Mouse (Mus musculus) midbrain, embryonic 16.5 days (tissue): ENCODE measurements around the gene Amer2. TPM values are rescaled to one million over a fixed set of nuclear protein-coding genes. Genes with fewer than 3 reads are reported as not detected.

Experiments used
- ATAC-seq: fragments of 200-750 bp; cut with Nextera tagmentation; 2 replicates; pipeline ENCODE4 v1.8.0; 2017; ENCODE audit warnings: moderate TSS enrichment
- H3K27ac ChIP-seq: fragments of 300-500 bp; sonication (generic); 2 replicates; pipeline ENCODE4 v1.5.1; 2014; ENCODE audit warnings: mild to moderate bottlenecking, low read length, mixed read lengths
- H3K27me3 ChIP-seq: fragments of 300-500 bp; sonication (generic); 2 replicates; pipeline ENCODE4 v1.6.1; 2014; ENCODE audit warnings: low read depth, low read length, mixed read lengths; ENCODE audit not compliant: control insufficient read depth, insufficient read depth
- H3K36me3 ChIP-seq: fragments of 300-500 bp; sonication (generic); 2 replicates; pipeline ENCODE4 v1.6.1; 2014; ENCODE audit warnings: mild to moderate bottlenecking, low read length, moderate library complexity, mixed read lengths; ENCODE audit not compliant: control insufficient read depth, insufficient read depth
- H3K4me1 ChIP-seq: fragments of 300-500 bp; sonication (generic); 2 replicates; pipeline ENCODE4 v1.6.1; 2014; ENCODE audit warnings: mild to moderate bottlenecking, low read length, mixed read lengths; ENCODE audit not compliant: control insufficient read depth, insufficient read depth
- H3K4me2 ChIP-seq: fragments of 300-500 bp; sonication (generic); 2 replicates; pipeline ENCODE4 v1.6.1; 2014; ENCODE audit warnings: mild to moderate bottlenecking, low read length, mixed read lengths
- H3K4me3 ChIP-seq: fragments of 300-500 bp; sonication (generic); 2 replicates; pipeline ENCODE4 v1.5.1; 2014; ENCODE audit warnings: low read depth, mild to moderate bottlenecking, low read length, moderate library complexity, mixed read lengths
- H3K9ac ChIP-seq: fragments of 300-500 bp; sonication (generic); 2 replicates; pipeline ENCODE4 v1.6.1; 2014; ENCODE audit warnings: low read depth, low read length, mixed read lengths
- H3K9me3 ChIP-seq: fragments of 300-500 bp; sonication (generic); replicated peaks from 2 replicates; pipeline ENCODE4 v1.6.1; 2014; ENCODE audit warnings: mild to moderate bottlenecking, low read length, mixed read lengths; ENCODE audit not compliant: control insufficient read depth, poor library complexity, severe bottlenecking
- WGBS: fragments of 180-500 bp; shearing (Covaris S2); extraction: QIAGEN DNeasy Blood & Tissue Kit; methylation state at CpG from one replicate; pipeline ENCODE4 v1.1.7; 2014; 5-methylcytosine and 5-hydroxymethylcytosine counted together
- polyA plus RNA-seq: library from polyadenylated mRNA; unstranded; fragments of >200 nt; fragmentation: Nextera tagmentation; extraction: Ambion mirVana; gene quantifications from 2 replicates; pipeline ENCODE4 v1.2.1, GENCODE M21; 2015

The Amer2 gene
- polyA plus RNA-seq, 1 experiment from 2014 or later: 20.8 TPM

- no peak overlapping the region for H3K27ac ChIP-seq
- no peaks in the 10 kb centered on the region for H3K9me3 ChIP-seq
- peaks cover 2% of the 10 kb centered on the region; the same call in 1 of the 2 replicates for H3K36me3 ChIP-seq
- H3K4me2 ChIP-seq: peak overlapping the region; percentile 96
- no peaks in the 10 kb centered on the region for H3K27me3 ChIP-seq
- no peak overlapping the region for H3K4me3 ChIP-seq
- ATAC-seq: no peak
- peaks cover 75% of the 10 kb centered on the region for H3K4me1 ChIP-seq
- WGBS: 73% methylated on average over 7 of the region's 7 CpGs
- no peak overlapping the region for H3K9ac ChIP-seq
Measured at GRCm38 (mm10) chr14:60383816-60384215, 10.8 kb downstream of the Amer2 start.

- H3K36me3 ChIP-seq: peaks cover 2% of the 10 kb centered on the region; the same call in 1 of the 2 replicates
- H3K27ac ChIP-seq: no peak overlapping the region
- H3K4me3 ChIP-seq: no peak overlapping the region
- H3K27me3 ChIP-seq: no peaks in the 10 kb centered on the region
- peaks cover 75% of the 10 kb centered on the region for H3K4me1 ChIP-seq
- 78% methylated on average over 7 of the region's 7 CpGs for WGBS
- H3K9me3 ChIP-seq: no peaks in the 10 kb centered on the region
- peak overlapping the region; percentile 96 for H3K4me2 ChIP-seq
- no peak for ATAC-seq
- no peak overlapping the region for H3K9ac ChIP-seq
Measured at GRCm38 (mm10) chr14:60384269-60384668, 11.2 kb downstream of the Amer2 start.

- Histone ChIP-seq H3K4me2 (peak overlapping the region; percentile 36), H3K27ac (peak overlapping the region; percentile 41), H3K9ac (no peak overlapping the region), H3K27me3 (no peaks in the 10 kb centered on the region), H3K4me1 (peaks cover 68% of the 10 kb centered on the region), H3K4me3 (no peak overlapping the region), H3K9me3 (no peaks in the 10 kb centered on the region), H3K36me3 (peaks cover 2% of the 10 kb centered on the region; the same call in 1 of the 2 replicates)
- WGBS: 13% methylated on average over 6 of the region's 6 CpGs
- peak; percentile 59; the same call in 1 of the 2 replicates for ATAC-seq
Measured at GRCm38 (mm10) chr14:60385079-60385643, 12.1 kb downstream of the Amer2 start.

GRCm38 (mm10) chr14:60386591-60387501, 13.8 kb downstream of the Amer2 start:
- Histone ChIP-seq H3K4me3 (no peak overlapping the region), H3K36me3 (peaks cover 2% of the 10 kb centered on the region; the same call in 1 of the 2 replicates), H3K27ac (no peak overlapping the region), H3K4me1 (peaks cover 53% of the 10 kb centered on the region), H3K27me3 (no peaks in the 10 kb centered on the region), H3K9me3 (no peaks in the 10 kb centered on the region), H3K9ac (no peak overlapping the region), H3K4me2 (no peak overlapping the region)
- 72% methylated on average over 6 of the region's 6 CpGs for WGBS
- no peak for ATAC-seq

GRCm38 (mm10) chr14:60388332-60388731, 15.3 kb downstream of the Amer2 start:
- H3K4me2 ChIP-seq: no peak overlapping the region
- H3K9me3 ChIP-seq: no peaks in the 10 kb centered on the region
- H3K9ac ChIP-seq: no peak overlapping the region
- H3K4me1 ChIP-seq: peaks cover 39% of the 10 kb centered on the region
- WGBS: 84% methylated on average over 2 of the region's 2 CpGs
- no peak for ATAC-seq
- H3K27me3 ChIP-seq: no peaks in the 10 kb centered on the region
- peaks cover 2% of the 10 kb centered on the region; the same call in 1 of the 2 replicates for H3K36me3 ChIP-seq
- no peak overlapping the region for H3K4me3 ChIP-seq
- H3K27ac ChIP-seq: no peak overlapping the region

- no peak for ATAC-seq
- H3K9me3 ChIP-seq: no peaks in the 10 kb centered on the region
- H3K27ac ChIP-seq: no peak overlapping the region
- H3K4me1 ChIP-seq: peaks cover 3% of the 10 kb centered on the region; the same call in 1 of the 2 replicates
- H3K4me2 ChIP-seq: no peak overlapping the region
- H3K27me3 ChIP-seq: no peaks in the 10 kb centered on the region
- no peak overlapping the region for H3K4me3 ChIP-seq
- no peaks in the 10 kb centered on the region for H3K36me3 ChIP-seq
- no peak overlapping the region for H3K9ac ChIP-seq
- 56% methylated on average over 2 of the region's 2 CpGs for WGBS
Measured at GRCm38 (mm10) chr14:60392202-60392601, 19.1 kb downstream of the Amer2 start.

- no peaks in the 10 kb centered on the region for H3K36me3 ChIP-seq
- no peak overlapping the region for H3K4me3 ChIP-seq
- ATAC-seq: no peak
- no peak overlapping the region for H3K27ac ChIP-seq
- no peak overlapping the region for H3K4me2 ChIP-seq
- H3K9ac ChIP-seq: no peak overlapping the region
- peaks cover 9% of the 10 kb centered on the region for H3K4me1 ChIP-seq
- WGBS: 97% methylated on average over 4 of the region's 4 CpGs
- H3K27me3 ChIP-seq: no peaks in the 10 kb centered on the region
- H3K9me3 ChIP-seq: no peaks in the 10 kb centered on the region
Measured at GRCm38 (mm10) chr14:60397321-60397720, 24.3 kb downstream of the Amer2 start.

GRCm38 (mm10) chr14:60398861-60399260, 25.8 kb downstream of the Amer2 start:
- Histone ChIP-seq H3K27me3 (no peaks in the 10 kb centered on the region), H3K4me1 (peaks cover 19% of the 10 kb centered on the region), H3K4me2 (no peak overlapping the region), H3K9ac (no peak overlapping the region), H3K9me3 (no peaks in the 10 kb centered on the region), H3K36me3 (no peaks in the 10 kb centered on the region), H3K27ac (peak overlapping the region; percentile 44), H3K4me3 (no peak overlapping the region)
- 3% methylated on average over 7 of the region's 7 CpGs for WGBS
- ATAC-seq: peak; percentile 79

GRCm38 (mm10) chr14:60403228-60403627, 30.2 kb downstream of the Amer2 start:
- no peak overlapping the region for H3K9ac ChIP-seq
- H3K9me3 ChIP-seq: no peaks in the 10 kb centered on the region
- no peaks in the 10 kb centered on the region for H3K27me3 ChIP-seq
- no peaks in the 10 kb centered on the region for H3K36me3 ChIP-seq
- 32% methylated on average over 2 of the region's 2 CpGs for WGBS
- ATAC-seq: no peak
- no peak overlapping the region for H3K4me2 ChIP-seq
- H3K4me3 ChIP-seq: no peak overlapping the region
- peaks cover 19% of the 10 kb centered on the region for H3K4me1 ChIP-seq
- H3K27ac ChIP-seq: no peak overlapping the region
